Mouse (Mus musculus) neural tube, embryonic 15.5 days (tissue): ENCODE measurements around the gene Olfr574. TPM values are rescaled to one million over a fixed set of nuclear protein-coding genes. Genes with fewer than 3 reads are reported as not detected.

Experiments
- ATAC-seq: fragments of 200-750 bp; cut with Nextera tagmentation; 2 replicates; pipeline ENCODE4 v1.8.0; 2017; ENCODE audit warnings: mild to moderate bottlenecking, moderate TSS enrichment, moderate library complexity; ENCODE audit not compliant: low FRiP score
- H3K27ac ChIP-seq: fragments of 300-500 bp; sonication (generic); replicated peaks from 2 replicates; pipeline ENCODE4 v1.5.1; 2015; ENCODE audit warnings: mild to moderate bottlenecking, inconsistent platforms
- H3K27me3 ChIP-seq: fragments of 300-500 bp; sonication (generic); replicated peaks from 2 replicates; pipeline ENCODE4 v1.6.1; 2015; ENCODE audit warnings: inconsistent platforms
- H3K36me3 ChIP-seq: fragments of 300-500 bp; sonication (generic); 2 replicates; pipeline ENCODE4 v1.6.1; 2015; ENCODE audit warnings: inconsistent platforms
- H3K4me1 ChIP-seq: fragments of 300-500 bp; sonication (generic); 2 replicates; pipeline ENCODE4 v1.6.1; 2015; ENCODE audit warnings: inconsistent platforms
- H3K4me2 ChIP-seq: fragments of 300-500 bp; sonication (generic); 2 replicates; pipeline ENCODE4 v1.6.1; 2015; ENCODE audit warnings: inconsistent platforms, mild to moderate bottlenecking, moderate library complexity
- H3K4me3 ChIP-seq: fragments of 300-500 bp; sonication (generic); replicated peaks from 2 replicates; pipeline ENCODE4 v1.5.1; 2015; ENCODE audit warnings: mild to moderate bottlenecking, inconsistent platforms
- H3K9ac ChIP-seq: fragments of 300-500 bp; sonication (generic); replicated peaks from 2 replicates; pipeline ENCODE4 v1.6.1; 2015; ENCODE audit warnings: mild to moderate bottlenecking, inconsistent platforms
- H3K9me3 ChIP-seq: fragments of 300-500 bp; sonication (generic); replicated peaks from 2 replicates; pipeline ENCODE4 v1.6.1; 2016; ENCODE audit warnings: inconsistent platforms
- WGBS: fragments of 180-500 bp; shearing (Covaris S2); methylation state at CpG from one replicate; pipeline ENCODE4 v1.1.7; 2015; ENCODE audit warnings: mixed read lengths; 5-methylcytosine and 5-hydroxymethylcytosine counted together
- polyA plus RNA-seq: library from polyadenylated mRNA; unstranded; fragments of >200 nt; fragmentation: Nextera tagmentation; extraction: Ambion mirVana; gene quantifications from 2 replicates; pipeline ENCODE4 v1.2.1, GENCODE M21; 2015

Olfr574 gene
- not detected in 2 replicates for polyA plus RNA-seq

DNA sequence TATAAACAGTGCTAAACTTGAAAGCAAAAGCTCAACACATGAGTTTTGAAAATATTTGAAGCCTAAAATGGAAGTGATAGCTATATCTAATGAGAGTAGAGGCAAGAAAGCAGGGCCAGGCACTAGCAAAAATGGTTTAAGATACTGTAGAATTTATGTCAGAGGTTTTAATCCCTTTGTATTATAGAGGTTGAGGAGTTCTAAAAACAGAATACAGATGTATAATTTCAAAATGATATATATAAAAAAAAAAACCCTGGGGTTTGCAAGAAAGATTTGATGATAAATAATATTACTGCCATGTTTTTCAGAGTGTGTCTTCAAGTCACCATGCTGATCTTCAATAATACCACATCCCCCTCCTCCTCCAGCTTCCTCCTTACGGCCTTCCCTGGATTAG lies at the start of gene Olfr574:
TSS of gene Olfr574 (plus strand) at position 301 of the 400 bp plus-strand sequence.
- H3K27me3 ChIP-seq = no peaks in the 10 kb centered on the region
- ATAC-seq = no peak
- no peak within 1 kb of the TSS for H3K27ac ChIP-seq
- H3K36me3 ChIP-seq = no peaks in the 10 kb centered on the region
- no peaks in the 10 kb centered on the region for H3K4me1 ChIP-seq
- H3K4me3 ChIP-seq = no peak within 1 kb of the TSS
- no peaks in the 10 kb centered on the region for H3K9me3 ChIP-seq
- WGBS = 90% methylated on average over 1 of the region's 1 CpGs
- no peak within 1 kb of the TSS for H3K9ac ChIP-seq
- no peak within 1 kb of the TSS for H3K4me2 ChIP-seq

GRCm38 (mm10) chr7:102915261-102915660 lies 33.0 kb upstream of the Olfr574 start:
- ATAC-seq = no peak
- Histone ChIP-seq H3K27ac (no peak overlapping the region), H3K4me2 (no peak overlapping the region), H3K4me3 (no peak overlapping the region), H3K4me1 (no peaks in the 10 kb centered on the region), H3K27me3 (no peaks in the 10 kb centered on the region), H3K9me3 (no peaks in the 10 kb centered on the region), H3K36me3 (no peaks in the 10 kb centered on the region), H3K9ac (no peak overlapping the region)
- WGBS = 51% methylated on average over 1 of the region's 1 CpGs

DNA sequence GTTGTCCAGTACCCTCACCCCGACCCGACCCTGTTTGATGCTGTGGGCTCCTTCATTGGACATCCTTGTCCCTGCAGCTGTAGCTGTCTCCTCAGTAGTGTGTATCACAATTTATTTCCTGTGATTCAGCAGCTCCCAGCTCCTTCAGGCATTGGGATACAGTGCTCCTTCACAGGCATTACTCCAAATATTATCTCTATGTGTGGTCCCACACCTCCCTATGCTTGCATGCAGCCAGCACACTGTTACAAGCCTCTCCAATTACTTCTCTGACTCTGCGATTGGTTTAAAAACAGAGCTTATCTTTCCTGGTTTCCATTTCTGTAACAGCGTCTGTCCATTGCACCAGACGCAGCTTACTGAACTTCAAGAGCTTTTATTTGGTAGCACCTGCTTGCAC lies 31.9 kb upstream of the Olfr574 start:
- Histone ChIP-seq H3K27me3 (no peaks in the 10 kb centered on the region), H3K36me3 (no peaks in the 10 kb centered on the region), H3K27ac (no peak overlapping the region), H3K4me2 (no peak overlapping the region), H3K4me1 (no peaks in the 10 kb centered on the region), H3K9ac (no peak overlapping the region), H3K4me3 (no peak overlapping the region), H3K9me3 (no peaks in the 10 kb centered on the region)
- no peak for ATAC-seq
- 83% methylated on average over 5 of the region's 5 CpGs for WGBS

DNA sequence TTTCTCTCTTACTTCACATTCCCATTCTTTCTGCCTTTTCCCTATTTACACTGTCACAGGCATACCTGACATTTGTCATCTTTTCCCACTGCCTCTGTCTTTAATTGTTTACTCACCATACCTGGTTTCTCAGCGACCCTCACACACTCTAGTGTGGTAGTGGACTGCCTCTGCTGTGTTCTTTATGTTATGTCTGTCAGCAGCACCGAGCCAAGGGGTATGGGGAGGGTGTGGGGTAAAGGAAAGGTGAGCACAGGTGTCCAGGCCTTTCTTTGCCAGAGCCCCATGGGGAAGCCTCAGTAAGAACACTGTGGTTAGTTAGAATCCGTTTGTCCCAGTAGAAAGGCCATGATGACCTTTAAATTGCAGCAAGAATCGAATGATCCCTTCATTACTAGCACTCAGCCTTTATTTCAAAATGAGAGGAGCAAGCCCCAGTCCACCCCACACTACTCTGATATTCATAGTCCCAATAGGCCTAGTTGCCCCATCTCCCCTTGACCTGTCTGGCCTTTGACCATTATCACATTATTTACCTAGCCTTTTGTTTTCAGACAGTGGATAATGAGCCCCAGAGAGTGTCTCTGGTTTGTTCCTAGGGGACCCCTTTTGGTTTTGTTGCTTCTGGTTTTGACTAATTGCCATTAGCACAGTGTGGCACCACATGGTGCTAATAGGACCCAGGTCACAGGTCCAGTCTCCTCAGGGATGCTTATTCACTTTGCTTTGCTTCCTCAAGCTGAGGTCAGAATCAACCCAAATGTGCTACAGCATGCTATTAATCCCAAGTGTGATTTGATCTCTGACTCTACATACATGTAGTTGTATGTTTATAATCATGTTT lies 31.0 kb upstream of the Olfr574 start, which contains the start of gene Olfr571:
TSS of gene Olfr571 (minus strand) at position 505 of the 844 bp plus-strand sequence.
- ATAC-seq = no peak

DNA sequence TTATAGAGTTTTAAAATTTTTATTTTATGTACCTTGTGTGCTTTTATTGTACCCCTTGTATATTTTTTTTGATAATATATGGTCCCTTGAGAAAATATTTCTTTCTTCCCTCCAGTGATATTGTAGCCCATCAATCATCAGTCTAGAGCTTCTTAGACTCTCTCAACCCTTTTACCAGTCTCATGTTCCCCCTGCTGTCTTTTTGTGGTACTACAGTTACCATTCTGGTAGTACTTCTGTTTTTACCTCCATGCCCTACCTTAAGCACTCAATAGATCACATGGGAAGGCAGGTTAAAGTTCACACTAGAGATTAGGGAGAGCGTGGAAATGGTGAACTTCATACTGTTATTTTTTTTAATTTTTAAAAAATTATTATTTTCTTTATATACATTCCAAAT lies 28.6 kb upstream of the Olfr574 start:
- no peaks in the 10 kb centered on the region for H3K4me1 ChIP-seq
- WGBS = 16% methylated on average over 1 of the region's 1 CpGs
- H3K4me2 ChIP-seq = no peak overlapping the region
- H3K27me3 ChIP-seq = no peaks in the 10 kb centered on the region
- H3K36me3 ChIP-seq = no peaks in the 10 kb centered on the region
- H3K9ac ChIP-seq = no peak overlapping the region
- peak; percentile 68; the same call in 1 of the 2 replicates for ATAC-seq
- H3K4me3 ChIP-seq = no peak overlapping the region
- H3K27ac ChIP-seq = no peak overlapping the region
- H3K9me3 ChIP-seq = no peaks in the 10 kb centered on the region

More for the DNA sequence above, 31.0 kb upstream of the Olfr574 start, which contains the start of gene Olfr571:
- 50% methylated on average over 4 of the region's 4 CpGs for WGBS
- Histone ChIP-seq H3K4me1 (no peaks in the 10 kb centered on the region), H3K36me3 (no peaks in the 10 kb centered on the region), H3K27me3 (no peaks in the 10 kb centered on the region), H3K27ac (no peak within 1 kb of the TSS), H3K4me3 (no peak within 1 kb of the TSS), H3K9me3 (no peaks in the 10 kb centered on the region), H3K9ac (no peak within 1 kb of the TSS), H3K4me2 (no peak within 1 kb of the TSS)

GRCm38 (mm10) chr7:102924109-102924508 lies 24.2 kb upstream of the Olfr574 start, which contains the start of gene Olfr572:
Olfr572 (plus strand) TSS chr7:102924409.
- no peaks in the 10 kb centered on the region for H3K27me3 ChIP-seq
- WGBS = 68% methylated on average over 1 of the region's 1 CpGs
- no peaks in the 10 kb centered on the region for H3K4me1 ChIP-seq
- H3K9ac ChIP-seq = no peak within 1 kb of the TSS
- H3K4me2 ChIP-seq = no peak within 1 kb of the TSS
- no peak for ATAC-seq
- no peak within 1 kb of the TSS for H3K4me3 ChIP-seq
- H3K36me3 ChIP-seq = no peaks in the 10 kb centered on the region
- no peak within 1 kb of the TSS for H3K27ac ChIP-seq
- H3K9me3 ChIP-seq = no peaks in the 10 kb centered on the region

GRCm38 (mm10) chr7:102927105-102927504 lies 21.2 kb upstream of the Olfr574 start:
- H3K4me2 ChIP-seq = no peak overlapping the region
- H3K4me3 ChIP-seq = no peak overlapping the region
- 71% methylated on average over 3 of the region's 3 CpGs for WGBS
- no peak for ATAC-seq
- no peaks in the 10 kb centered on the region for H3K36me3 ChIP-seq
- H3K9ac ChIP-seq = no peak overlapping the region
- H3K9me3 ChIP-seq = no peaks in the 10 kb centered on the region
- no peaks in the 10 kb centered on the region for H3K27me3 ChIP-seq
- no peaks in the 10 kb centered on the region for H3K4me1 ChIP-seq
- no peak overlapping the region for H3K27ac ChIP-seq

DNA sequence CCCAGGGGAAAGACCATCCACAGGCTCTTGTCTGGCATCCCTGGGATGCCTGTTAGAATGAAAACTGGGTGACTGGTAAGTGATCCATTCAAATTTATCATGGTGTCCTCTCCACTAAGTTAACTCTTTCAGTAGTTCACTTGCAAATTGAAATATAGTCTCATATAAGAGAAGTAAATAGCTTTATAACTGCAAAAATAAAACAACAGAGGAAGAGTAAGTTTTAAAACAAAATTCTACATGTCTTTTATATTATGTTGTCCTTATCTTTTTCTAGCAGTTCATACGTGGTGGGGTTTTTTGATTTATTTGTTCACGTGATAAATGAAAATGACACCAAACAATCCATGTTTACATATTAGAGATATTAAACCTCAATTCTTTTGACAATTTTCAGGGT lies 5.8 kb upstream of the Olfr574 start, which contains the start of gene Olfr573-ps1:
TSS of gene Olfr573-ps1 (minus strand) at position 101 of the 400 bp plus-strand sequence.
- Histone ChIP-seq H3K4me2 (no peak within 1 kb of the TSS), H3K9me3 (no peaks in the 10 kb centered on the region), H3K36me3 (no peaks in the 10 kb centered on the region), H3K4me1 (no peaks in the 10 kb centered on the region), H3K4me3 (no peak within 1 kb of the TSS), H3K9ac (no peak within 1 kb of the TSS), H3K27ac (no peak within 1 kb of the TSS), H3K27me3 (no peaks in the 10 kb centered on the region)
- WGBS = 94% methylated on average over 2 of the region's 2 CpGs
- no peak for ATAC-seq

GRCm38 (mm10) chr7:102943417-102943816 lies 4.8 kb upstream of the Olfr574 start:
- WGBS = 86% methylated on average over 1 of the region's 1 CpGs
- no peak for ATAC-seq
- Histone ChIP-seq H3K9me3 (no peaks in the 10 kb centered on the region), H3K27me3 (no peaks in the 10 kb centered on the region), H3K9ac (no peak overlapping the region), H3K4me1 (no peaks in the 10 kb centered on the region), H3K36me3 (no peaks in the 10 kb centered on the region), H3K4me3 (no peak overlapping the region), H3K4me2 (no peak overlapping the region), H3K27ac (no peak overlapping the region)

- no peaks in the 10 kb centered on the region for H3K27me3 ChIP-seq
- H3K4me3 ChIP-seq = no peak overlapping the region
- H3K9ac ChIP-seq = no peak overlapping the region
- no peak for ATAC-seq
- WGBS = 75% methylated on average over 1 of the region's 1 CpGs
- no peak overlapping the region for H3K27ac ChIP-seq
- H3K4me2 ChIP-seq = no peak overlapping the region
- H3K4me1 ChIP-seq = no peaks in the 10 kb centered on the region
- H3K36me3 ChIP-seq = no peaks in the 10 kb centered on the region
- no peaks in the 10 kb centered on the region for H3K9me3 ChIP-seq
Measured at GRCm38 (mm10) chr7:102950732-102951131, 2.5 kb downstream of the Olfr574 start.

DNA sequence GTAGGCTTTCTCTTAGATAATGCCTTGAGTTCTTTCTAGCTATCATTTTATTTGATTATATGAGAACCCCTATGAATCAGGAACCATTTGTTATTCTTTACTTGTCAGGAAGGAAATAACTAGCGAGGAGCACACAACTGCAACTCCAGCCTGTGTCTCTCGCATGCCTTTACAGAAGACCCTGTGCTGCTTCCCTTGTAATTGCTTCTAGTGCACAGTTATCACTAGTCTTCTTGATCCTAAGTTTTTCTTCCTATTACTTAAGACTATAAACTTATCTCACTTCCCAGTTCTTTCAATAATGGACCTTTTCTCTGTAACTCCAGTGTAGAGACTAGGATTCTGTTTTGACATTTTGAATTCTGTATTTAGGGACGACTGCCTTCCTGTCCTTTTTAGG lies 9.9 kb downstream of the Olfr574 start:
- no peak for ATAC-seq
- Histone ChIP-seq H3K36me3 (no peaks in the 10 kb centered on the region), H3K9ac (no peak overlapping the region), H3K4me3 (no peak overlapping the region), H3K27ac (no peak overlapping the region), H3K4me2 (no peak overlapping the region), H3K4me1 (no peaks in the 10 kb centered on the region), H3K9me3 (no peaks in the 10 kb centered on the region), H3K27me3 (no peaks in the 10 kb centered on the region)
- WGBS = 79% methylated on average over 3 of the region's 3 CpGs

- Histone ChIP-seq H3K4me2 (no peak within 1 kb of the TSS), H3K27ac (no peak within 1 kb of the TSS), H3K4me3 (no peak within 1 kb of the TSS), H3K9ac (no peak within 1 kb of the TSS), H3K36me3 (no peaks in the 10 kb centered on the region), H3K9me3 (no peaks in the 10 kb centered on the region), H3K27me3 (no peaks in the 10 kb centered on the region), H3K4me1 (no peaks in the 10 kb centered on the region)
- no peak for ATAC-seq
- 73% methylated on average over 1 of the region's 1 CpGs for WGBS
Measured at GRCm38 (mm10) chr7:102958593-102958992, 10.3 kb downstream of the Olfr574 start, which contains the start of gene Olfr575. Olfr575 (minus strand) TSS chr7:102958775.
